Mouse (Mus musculus): ENCODE results near the gene Thsd7b. TPM values are rescaled to one million over a fixed set of nuclear protein-coding genes. Genes with fewer than 3 reads are reported as not detected.
A peak's percentile ranks its signal among the peaks of the same experiment; 100 is the strongest.

Gene Thsd7b
- polyA plus RNA-seq (2014; fragmentation: Nextera tagmentation; extraction: Ambion mirVana), result 12.3 and 12.6 TPM in 2 replicates

DNA sequence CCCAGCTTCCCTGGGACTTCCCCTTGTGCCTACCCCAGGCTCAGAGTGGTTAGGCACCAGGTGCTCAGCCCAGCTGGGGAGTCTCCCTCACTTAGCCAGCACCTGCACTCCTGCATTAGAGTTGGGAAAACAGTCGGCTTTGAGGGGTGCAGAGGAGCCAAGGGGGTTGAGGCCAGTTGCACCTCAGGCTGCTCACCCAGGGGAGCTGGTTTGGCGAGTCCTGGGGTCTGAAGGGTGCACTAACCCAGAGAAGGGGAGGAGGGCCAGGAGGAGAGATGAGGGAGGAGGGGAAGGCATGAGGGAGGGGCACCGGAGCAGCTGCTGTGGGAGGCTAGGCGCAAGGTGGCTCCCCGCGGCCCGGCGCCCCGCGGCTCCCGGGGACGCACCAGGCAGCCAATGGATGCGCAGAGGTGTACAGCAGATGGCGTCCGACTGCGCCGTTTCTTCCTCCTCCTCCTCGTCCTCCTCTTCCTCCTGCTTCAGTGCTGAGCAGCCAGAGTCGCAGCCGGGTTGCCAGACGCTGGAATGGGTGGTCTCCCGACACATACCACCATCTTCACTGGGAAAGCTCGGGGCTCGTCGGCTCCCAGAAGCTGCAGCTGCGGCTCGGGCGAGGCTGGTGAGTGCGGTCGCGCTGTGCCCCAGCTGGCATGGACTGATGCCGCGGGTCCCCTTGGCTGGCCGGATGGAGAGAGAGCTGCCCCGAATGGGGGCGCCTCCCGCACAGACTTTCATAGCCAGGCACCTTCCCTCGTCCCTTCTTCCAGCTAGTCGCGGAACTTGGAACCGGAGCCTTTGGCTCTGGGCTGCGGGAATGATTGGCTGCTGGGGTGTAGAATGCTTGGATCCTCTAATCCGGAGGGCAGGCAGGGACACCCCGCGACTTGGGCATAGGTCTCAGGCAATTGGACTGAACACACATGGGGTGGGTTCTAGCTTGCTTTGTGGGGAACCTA lies at the start of gene Thsd7b:
Thsd7b (plus strand) TSS at position 321 of the 956 bp plus-strand sequence.
- WGBS, result 1% methylated on average over 43 of the region's 45 CpGs

DNA sequence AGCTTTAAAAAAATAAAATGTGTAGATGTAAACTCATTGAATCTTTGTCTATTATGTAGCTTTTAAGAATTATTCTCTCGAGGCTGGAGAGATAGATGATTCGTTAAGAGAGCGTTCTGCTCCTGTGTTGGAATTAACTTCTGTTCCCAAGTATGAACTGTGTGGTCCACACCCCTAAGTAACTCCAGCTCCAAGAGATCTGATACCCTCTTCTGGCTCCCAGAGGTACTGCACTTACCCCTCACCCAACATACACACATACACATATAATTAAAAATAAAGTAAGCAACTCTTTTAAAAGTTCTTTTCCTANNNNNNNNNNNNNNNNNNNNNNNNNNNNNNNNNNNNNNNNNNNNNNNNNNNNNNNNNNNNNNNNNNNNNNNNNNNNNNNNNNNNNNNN lies 28.8 kb upstream of the Thsd7b start:
- WGBS, result 56% methylated on average over 3 of the region's 3 CpGs
- ATAC-seq (ENCODE audit: low FRiP score, low TSS enrichment) (no peak), DNase-seq (peak; percentile 41)
- Histone ChIP-seq H3K36me3 (ENCODE audit: control insufficient read depth, insufficient read depth, low read length) (no peaks in the 10 kb centered on the region), H3K4me3 (replicated peaks; ENCODE audit: low read depth, low read length) (no peak overlapping the region), H3K4me1 (ENCODE audit: control insufficient read depth, insufficient read depth, low read length) (no peaks in the 10 kb centered on the region), H3K9me3 (ENCODE audit: control insufficient read depth, low read length) (no peaks in the 10 kb centered on the region), H3K9ac (replicated peaks; ENCODE audit: low read length) (no peak overlapping the region), H3K27me3 (ENCODE audit: control insufficient read depth, insufficient read depth, low read length) (no peaks in the 10 kb centered on the region), H3K27ac (replicated peaks; ENCODE audit: low read depth, low read length) (no peak overlapping the region), H3K4me2 (ENCODE audit: low read length) (no peak overlapping the region)

More for the DNA sequence above, at the start of gene Thsd7b:
- peaks cover 10% of the 10 kb centered on the region for H3K4me1 ChIP-seq (ENCODE audit: control insufficient read depth, insufficient read depth, low read length)
- peak within 1 kb of the TSS; percentile 88 for H3K4me2 ChIP-seq (ENCODE audit: low read length)
- ATAC-seq (ENCODE audit: low FRiP score, low TSS enrichment) (peak; percentile 81), DNase-seq (peak; percentile 79)
- H3K4me3 ChIP-seq (replicated peaks; ENCODE audit: low read depth, low read length), result peak within 1 kb of the TSS; percentile 46
- peak within 1 kb of the TSS; percentile 65 for H3K9ac ChIP-seq (replicated peaks; ENCODE audit: low read length)
- H3K27me3 ChIP-seq (ENCODE audit: control insufficient read depth, insufficient read depth, low read length), result no peaks in the 10 kb centered on the region
- H3K27ac ChIP-seq (replicated peaks; ENCODE audit: low read depth, low read length), result 0 out of 2 replicates have a peak within 1 kb of the TSS, but pooled peaks have one; percentile 5
- H3K9me3 ChIP-seq (ENCODE audit: control insufficient read depth, low read length), result no peaks in the 10 kb centered on the region
- no peaks in the 10 kb centered on the region for H3K36me3 ChIP-seq (ENCODE audit: control insufficient read depth, insufficient read depth, low read length)

DNA sequence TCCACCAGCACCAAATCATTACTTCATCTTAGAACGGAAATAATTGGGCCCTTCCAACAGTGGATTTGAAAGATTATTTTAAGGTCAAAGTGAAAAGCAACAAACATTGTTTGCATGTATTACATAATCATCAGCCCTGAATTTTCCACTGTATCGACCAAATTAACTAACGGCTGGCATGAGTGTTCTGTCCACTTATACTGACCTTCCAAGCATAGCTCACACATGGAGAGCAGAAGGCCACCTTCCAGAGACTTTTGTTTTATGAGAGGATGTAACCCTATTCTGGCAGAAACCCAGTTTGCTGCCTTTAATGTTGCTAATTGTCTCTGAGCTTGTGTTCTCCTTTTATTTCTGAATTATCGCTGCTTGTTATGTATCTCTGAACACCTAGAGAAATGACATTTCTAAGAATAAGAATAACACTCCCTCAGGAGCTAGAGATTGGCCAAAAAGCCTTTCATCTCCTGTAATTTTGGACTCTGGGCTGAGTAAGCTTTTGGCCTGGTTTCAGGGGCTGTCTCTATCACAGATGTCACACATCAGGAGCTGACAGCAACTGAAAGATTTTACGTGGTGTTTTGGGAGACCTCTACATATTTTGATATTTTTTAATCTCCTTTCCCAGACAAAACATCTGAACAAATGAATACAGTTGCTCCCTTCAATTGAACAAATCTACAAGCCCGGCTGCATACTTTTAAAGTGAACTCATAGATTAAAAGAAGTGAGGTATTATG lies 22.2 kb upstream of the Thsd7b start:
- no peak for DNase-seq
- Histone ChIP-seq H3K9me3 (ENCODE audit: control insufficient read depth, low read length) (no peaks in the 10 kb centered on the region), H3K4me1 (ENCODE audit: control insufficient read depth, insufficient read depth, low read length) (no peaks in the 10 kb centered on the region), H3K27ac (replicated peaks; ENCODE audit: low read depth, low read length) (no peak overlapping the region), H3K9ac (replicated peaks; ENCODE audit: low read length) (no peak overlapping the region), H3K36me3 (ENCODE audit: control insufficient read depth, insufficient read depth, low read length) (no peaks in the 10 kb centered on the region), H3K27me3 (ENCODE audit: control insufficient read depth, insufficient read depth, low read length) (no peaks in the 10 kb centered on the region), H3K4me2 (ENCODE audit: low read length) (no peak overlapping the region), H3K4me3 (replicated peaks; ENCODE audit: low read depth, low read length) (no peak overlapping the region)
- no peak for ATAC-seq (ENCODE audit: low FRiP score, low TSS enrichment)
- WGBS, result 85% methylated on average over 6 of the region's 6 CpGs

- Histone ChIP-seq H3K4me2 (ENCODE audit: low read length) (no peak overlapping the region), H3K9me3 (ENCODE audit: control insufficient read depth, low read length) (no peaks in the 10 kb centered on the region), H3K27me3 (ENCODE audit: control insufficient read depth, insufficient read depth, low read length) (no peaks in the 10 kb centered on the region), H3K36me3 (ENCODE audit: control insufficient read depth, insufficient read depth, low read length) (no peaks in the 10 kb centered on the region), H3K27ac (replicated peaks; ENCODE audit: low read depth, low read length) (no peak overlapping the region), H3K4me3 (replicated peaks; ENCODE audit: low read depth, low read length) (no peak overlapping the region), H3K4me1 (ENCODE audit: control insufficient read depth, insufficient read depth, low read length) (no peaks in the 10 kb centered on the region), H3K9ac (replicated peaks; ENCODE audit: low read length) (no peak overlapping the region)
- DNase-seq (no peak), ATAC-seq (ENCODE audit: low FRiP score, low TSS enrichment) (no peak)
- WGBS, result 97% methylated on average over 3 of the region's 3 CpGs
Observed at GRCm38 (mm10) chr1:129266684-129267083, 6.4 kb upstream of the Thsd7b start.

DNA sequence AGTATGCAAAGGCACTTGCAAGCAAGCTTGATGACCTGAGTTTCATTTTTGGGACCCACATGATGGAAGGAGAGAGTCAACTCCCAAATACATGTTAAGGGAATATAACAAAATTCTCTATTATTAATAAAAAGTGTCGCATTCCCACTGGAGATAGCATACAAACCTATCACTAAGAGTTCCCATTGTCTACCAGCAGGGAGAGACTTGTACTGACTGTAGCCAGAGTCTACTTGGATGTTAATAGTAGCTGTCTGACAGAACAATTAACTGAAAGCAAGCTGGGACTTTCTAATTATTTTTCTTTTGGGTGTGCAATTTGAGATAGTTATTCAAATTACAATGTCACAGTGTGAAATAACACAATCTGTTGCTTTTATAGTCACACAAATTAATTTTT lies 31.1 kb downstream of the Thsd7b start:
- WGBS, result 93% methylated on average over 1 of the region's 1 CpGs
- H3K4me2 ChIP-seq (ENCODE audit: low read length), result no peak overlapping the region
- DNase-seq (no peak), ATAC-seq (ENCODE audit: low FRiP score, low TSS enrichment) (no peak)
- no peaks in the 10 kb centered on the region for H3K4me1 ChIP-seq (ENCODE audit: control insufficient read depth, insufficient read depth, low read length)
- H3K27me3 ChIP-seq (ENCODE audit: control insufficient read depth, insufficient read depth, low read length), result no peaks in the 10 kb centered on the region
- H3K36me3 ChIP-seq (ENCODE audit: control insufficient read depth, insufficient read depth, low read length), result no peaks in the 10 kb centered on the region
- no peak overlapping the region for H3K9ac ChIP-seq (replicated peaks; ENCODE audit: low read length)
- H3K4me3 ChIP-seq (replicated peaks; ENCODE audit: low read depth, low read length), result no peak overlapping the region
- no peak overlapping the region for H3K27ac ChIP-seq (replicated peaks; ENCODE audit: low read depth, low read length)
- no peaks in the 10 kb centered on the region for H3K9me3 ChIP-seq (ENCODE audit: control insufficient read depth, low read length)

DNA sequence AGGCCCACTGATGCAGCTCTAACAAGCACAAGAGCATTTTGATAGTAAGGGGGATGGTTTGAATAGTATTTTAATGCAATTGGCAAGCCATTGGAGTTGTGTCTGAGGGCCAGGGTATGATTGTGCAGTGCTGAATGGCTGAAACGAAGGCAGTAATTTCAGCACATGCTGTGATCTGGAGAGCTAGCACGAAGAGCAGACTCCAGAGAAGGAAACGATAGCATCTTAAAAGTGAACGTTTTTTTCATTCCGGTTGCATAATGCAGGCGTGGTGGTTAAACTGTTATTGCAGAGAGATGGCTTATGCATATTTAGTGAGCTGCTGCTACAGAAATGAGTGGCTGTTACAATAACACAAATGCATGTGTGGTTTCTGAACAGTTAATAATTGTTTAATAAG lies 51.3 kb downstream of the Thsd7b start:
- H3K27ac ChIP-seq (replicated peaks; ENCODE audit: low read depth, low read length), result peak overlapping the region; percentile 55
- no peaks in the 10 kb centered on the region for H3K9me3 ChIP-seq (ENCODE audit: control insufficient read depth, low read length)
- no peak overlapping the region for H3K9ac ChIP-seq (replicated peaks; ENCODE audit: low read length)
- no peak; the same call in 1 of the 2 replicates for ATAC-seq (ENCODE audit: low FRiP score, low TSS enrichment)
- H3K36me3 ChIP-seq (ENCODE audit: control insufficient read depth, insufficient read depth, low read length), result no peaks in the 10 kb centered on the region
- peaks cover 14% of the 10 kb centered on the region; the same call in 1 of the 2 replicates for H3K4me1 ChIP-seq (ENCODE audit: control insufficient read depth, insufficient read depth, low read length)
- no peak overlapping the region for H3K4me3 ChIP-seq (replicated peaks; ENCODE audit: low read depth, low read length)
- no peaks in the 10 kb centered on the region for H3K27me3 ChIP-seq (ENCODE audit: control insufficient read depth, insufficient read depth, low read length)
- peak; percentile 53 for DNase-seq
- WGBS, result 40% methylated on average over 6 of the region's 6 CpGs
- H3K4me2 ChIP-seq (ENCODE audit: low read length), result peak overlapping the region; percentile 8; the same call in 1 of the 2 replicates

- Histone ChIP-seq H3K4me1 (ENCODE audit: control insufficient read depth, insufficient read depth, low read length) (peaks cover 14% of the 10 kb centered on the region; the same call in 1 of the 2 replicates), H3K27me3 (ENCODE audit: control insufficient read depth, insufficient read depth, low read length) (no peaks in the 10 kb centered on the region), H3K4me2 (ENCODE audit: low read length) (peak overlapping the region; percentile 8; the same call in 1 of the 2 replicates), H3K36me3 (ENCODE audit: control insufficient read depth, insufficient read depth, low read length) (no peaks in the 10 kb centered on the region), H3K9me3 (ENCODE audit: control insufficient read depth, low read length) (no peaks in the 10 kb centered on the region), H3K4me3 (replicated peaks; ENCODE audit: low read depth, low read length) (no peak overlapping the region), H3K9ac (replicated peaks; ENCODE audit: low read length) (no peak overlapping the region), H3K27ac (replicated peaks; ENCODE audit: low read depth, low read length) (peak overlapping the region; percentile 55)
- 50% methylated on average over 2 of the region's 2 CpGs for whole genome bisulfite sequencing
- DNase-seq (peak; percentile 34), ATAC-seq (ENCODE audit: low FRiP score, low TSS enrichment) (no peak)
Observed at GRCm38 (mm10) chr1:129324798-129325197, 51.7 kb downstream of the Thsd7b start.

DNA sequence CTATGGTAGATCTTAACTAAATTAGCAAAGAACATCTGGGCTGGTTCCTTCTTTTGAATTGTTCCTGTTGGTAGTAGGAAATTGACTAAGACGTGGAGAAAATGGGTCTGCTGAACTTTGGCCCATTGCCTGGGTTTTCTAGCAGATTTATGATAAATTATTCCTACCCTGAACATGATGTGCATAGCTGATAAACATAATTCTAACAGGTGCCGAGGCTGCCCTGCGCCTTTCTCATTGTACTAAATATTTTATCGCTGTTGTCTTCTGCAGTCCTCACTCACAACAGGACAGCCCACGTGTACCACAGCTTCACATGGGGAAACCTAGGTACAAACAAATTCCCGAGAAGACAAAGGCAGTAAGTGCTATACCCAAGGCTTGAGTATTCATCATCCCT lies 83.5 kb downstream of the Thsd7b start:
- H3K4me1 ChIP-seq (ENCODE audit: control insufficient read depth, insufficient read depth, low read length), result peaks cover 10% of the 10 kb centered on the region
- H3K27me3 ChIP-seq (ENCODE audit: control insufficient read depth, insufficient read depth, low read length), result no peaks in the 10 kb centered on the region
- peak overlapping the region; percentile 28; the same call in 1 of the 2 replicates for H3K4me2 ChIP-seq (ENCODE audit: low read length)
- no peaks in the 10 kb centered on the region for H3K9me3 ChIP-seq (ENCODE audit: control insufficient read depth, low read length)
- no peak overlapping the region for H3K4me3 ChIP-seq (replicated peaks; ENCODE audit: low read depth, low read length)
- WGBS, result 26% methylated on average over 6 of the region's 6 CpGs
- peak; percentile 53 for DNase-seq
- H3K27ac ChIP-seq (replicated peaks; ENCODE audit: low read depth, low read length), result peak overlapping the region; percentile 78
- ATAC-seq (ENCODE audit: low FRiP score, low TSS enrichment), result peak; percentile 60; the same call in 1 of the 2 replicates
- no peaks in the 10 kb centered on the region for H3K36me3 ChIP-seq (ENCODE audit: control insufficient read depth, insufficient read depth, low read length)
- no peak overlapping the region for H3K9ac ChIP-seq (replicated peaks; ENCODE audit: low read length)

Measured in midbrain, embryonic 14.5 days (tissue).